Mouse (Mus musculus): ENCODE results near the gene Gzmf. TPM values are rescaled to one million over a fixed set of nuclear protein-coding genes. Genes with fewer than 3 reads are reported as not detected.
"Not testable (repeated sequence)": the region's sequence is repeated elsewhere in the genome, so short reads cannot be mapped to it uniquely, and the experiment has no call there.

Gene Gzmf
- polyA plus RNA-seq, 1 experiment from 2014 or later: not detected

DNA sequence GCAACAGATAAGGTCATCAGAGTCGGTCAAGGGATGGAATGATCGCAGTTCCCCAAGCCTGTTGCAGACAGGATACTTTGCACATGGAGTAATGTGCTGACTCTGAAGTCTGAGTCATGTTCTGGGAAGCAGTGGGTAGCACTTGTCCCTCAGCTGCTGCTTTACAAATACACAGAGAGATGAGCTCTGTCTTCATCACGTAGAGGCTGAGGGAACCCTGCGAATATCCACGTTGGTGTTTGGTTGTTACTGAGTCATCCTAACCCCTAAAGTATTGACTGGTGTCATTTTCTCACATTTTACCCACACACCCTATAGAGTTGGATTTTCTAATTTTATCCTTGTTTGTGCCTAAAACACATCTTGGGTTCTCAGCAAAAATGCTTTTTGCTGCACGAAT lies 43.2 kb downstream of the Gzmf start:
- no peaks in the 10 kb centered on the region for H3K9me3 ChIP-seq (replicated peaks)
- H3K4me3 ChIP-seq: no peak overlapping the region
- no peak overlapping the region for H3K9ac ChIP-seq
- no peak overlapping the region for H3K27ac ChIP-seq (ENCODE audit: poor library complexity, severe bottlenecking)
- WGBS: 61% methylated on average over 6 of the region's 6 CpGs
- H3K4me2 ChIP-seq: no peak overlapping the region
- 0 out of 2 replicates have a peak, but pooled peaks cover 3% of the 10 kb centered on the region for H3K27me3 ChIP-seq (replicated peaks)
- H3K4me1 ChIP-seq (replicated peaks): no peaks in the 10 kb centered on the region
- ATAC-seq (ENCODE audit: insufficient number of reproducible peaks, low FRiP score): no peak
- no peaks in the 10 kb centered on the region for H3K36me3 ChIP-seq

DNA sequence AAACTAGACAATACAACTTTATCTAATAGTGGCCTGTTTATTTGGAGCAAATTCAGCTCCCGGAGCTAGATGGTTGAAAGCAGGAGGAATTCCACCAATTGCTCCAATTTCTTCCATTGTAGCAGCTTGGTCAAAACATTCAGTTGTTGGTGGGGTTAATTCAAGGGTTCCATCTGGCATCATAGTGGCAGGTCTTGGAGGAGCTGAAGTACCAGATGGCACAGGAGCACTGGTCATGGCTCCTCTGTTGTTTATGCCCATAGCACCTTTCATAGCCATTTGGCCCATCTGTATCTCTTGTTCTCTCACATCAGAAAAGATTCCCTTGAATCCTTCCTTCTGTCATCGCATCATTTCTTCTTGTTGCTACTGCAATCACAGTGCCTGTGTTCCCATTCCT lies 49.1 kb downstream of the Gzmf start:
- Histone ChIP-seq H3K9ac (no peak overlapping the region), H3K4me2 (no peak overlapping the region), H3K4me3 (no peak overlapping the region), H3K4me1 (replicated peaks) (no peaks in the 10 kb centered on the region), H3K27me3 (replicated peaks) (no peaks in the 10 kb centered on the region), H3K36me3 (no peaks in the 10 kb centered on the region), H3K27ac (ENCODE audit: poor library complexity, severe bottlenecking) (no peak overlapping the region), H3K9me3 (replicated peaks) (no peaks in the 10 kb centered on the region)
- ATAC-seq (ENCODE audit: insufficient number of reproducible peaks, low FRiP score): no peak
- 74% methylated on average over 2 of the region's 2 CpGs for WGBS

DNA sequence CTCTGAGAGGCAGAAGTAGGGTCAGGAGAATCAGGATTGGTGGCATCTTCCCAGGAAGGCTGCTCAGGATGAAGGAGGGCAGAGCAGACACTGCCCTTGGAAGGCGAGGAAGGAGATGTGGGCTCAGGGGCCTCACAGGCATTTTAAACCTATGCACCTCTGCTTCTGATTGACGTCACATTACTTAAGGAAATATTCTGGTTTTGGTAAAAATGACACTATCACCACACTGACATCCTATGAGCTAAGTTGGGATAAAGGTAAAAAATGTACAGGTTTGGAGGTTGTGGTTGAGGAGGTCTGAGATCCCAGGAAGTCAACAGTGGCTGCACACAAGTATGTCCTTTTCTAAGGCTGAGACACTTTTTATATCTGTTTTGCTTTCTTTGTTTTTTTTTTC lies 51.7 kb downstream of the Gzmf start, which contains the start of gene Gzmg:
Gzmg (minus strand) TSS at position 101 of the 400 bp plus-strand sequence.
- not testable (repeated sequence) for H3K4me1 ChIP-seq (replicated peaks); H3K36me3 ChIP-seq; H3K9me3 ChIP-seq (replicated peaks); H3K4me3 ChIP-seq; H3K9ac ChIP-seq; H3K4me2 ChIP-seq; H3K27ac ChIP-seq (ENCODE audit: poor library complexity, severe bottlenecking); H3K27me3 ChIP-seq (replicated peaks); ATAC-seq (ENCODE audit: insufficient number of reproducible peaks, low FRiP score)
- WGBS: 78% methylated on average over 2 of the region's 2 CpGs

DNA sequence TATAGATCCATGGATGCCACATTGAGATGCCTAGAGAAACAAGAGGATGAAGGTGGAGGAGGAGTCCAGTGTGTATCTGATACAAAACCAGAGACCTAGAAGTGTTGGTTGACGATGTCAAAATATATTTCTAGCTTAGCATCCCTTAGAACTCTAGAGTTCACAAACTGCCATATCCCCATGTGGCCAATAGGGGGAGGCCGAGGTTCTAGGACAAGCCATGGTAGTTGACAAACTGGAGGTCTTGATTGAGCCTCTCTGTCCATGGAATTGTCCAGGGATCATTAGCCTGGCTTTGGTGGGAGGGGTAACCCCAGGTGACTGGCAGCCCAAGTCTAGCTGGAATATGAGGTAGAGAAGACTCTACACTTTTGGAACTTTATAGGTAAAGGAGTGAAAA lies 55.9 kb downstream of the Gzmf start:
- Histone ChIP-seq H3K9ac (no peak overlapping the region), H3K9me3 (replicated peaks) (no peaks in the 10 kb centered on the region), H3K4me2 (no peak overlapping the region), H3K4me3 (no peak overlapping the region), H3K4me1 (replicated peaks) (no peaks in the 10 kb centered on the region), H3K27me3 (replicated peaks) (no peaks in the 10 kb centered on the region), H3K36me3 (no peaks in the 10 kb centered on the region), H3K27ac (ENCODE audit: poor library complexity, severe bottlenecking) (no peak overlapping the region)
- no peak for ATAC-seq (ENCODE audit: insufficient number of reproducible peaks, low FRiP score)
- 67% methylated on average over 2 of the region's 2 CpGs for WGBS

Other genes starting within 250 kb of the Gzmf start
- not detected in 2 replicates for gene Mcpt1, start 193.4 kb downstream of the Gzmf start, polyA plus RNA-seq (2016; fragmentation: Nextera tagmentation; extraction: Ambion mirVana)
- not detected in 2 replicates for gene Mcpt9, start 180.9 kb downstream of the Gzmf start, polyA plus RNA-seq (2016; fragmentation: Nextera tagmentation; extraction: Ambion mirVana)
- gene Mcpt2, start 169.4 kb downstream of the Gzmf start, polyA plus RNA-seq (2016; fragmentation: Nextera tagmentation; extraction: Ambion mirVana): 0.18 TPM in 1 of 2 replicates, not detected in the other
- gene Mcpt4, start 149.1 kb downstream of the Gzmf start, polyA plus RNA-seq (2016; fragmentation: Nextera tagmentation; extraction: Ambion mirVana): 0.20 TPM in 1 of 2 replicates, not detected in the other
- gene Mcpt8, start 126.1 kb downstream of the Gzmf start, polyA plus RNA-seq (2016; fragmentation: Nextera tagmentation; extraction: Ambion mirVana): not detected in 2 replicates
- gene Ctsg, start 108.8 kb downstream of the Gzmf start, polyA plus RNA-seq (2016; fragmentation: Nextera tagmentation; extraction: Ambion mirVana): 0.34 TPM in 1 of 2 replicates, not detected in the other
- gene Gzme, start 90.8 kb downstream of the Gzmf start, polyA plus RNA-seq (2016; fragmentation: Nextera tagmentation; extraction: Ambion mirVana): not detected in 2 replicates
- not detected in 2 replicates for gene Gzmd, start 78.8 kb downstream of the Gzmf start, polyA plus RNA-seq (2016; fragmentation: Nextera tagmentation; extraction: Ambion mirVana)
- not detected in 2 replicates for gene Gzmg, start 51.8 kb downstream of the Gzmf start, polyA plus RNA-seq (2016; fragmentation: Nextera tagmentation; extraction: Ambion mirVana)
- gene Gzmn, start 36.8 kb downstream of the Gzmf start, polyA plus RNA-seq (2016; fragmentation: Nextera tagmentation; extraction: Ambion mirVana): not detected in 2 replicates
- gene Gzmc, start 23.2 kb upstream of the Gzmf start, polyA plus RNA-seq (2016; fragmentation: Nextera tagmentation; extraction: Ambion mirVana): not detected in 2 replicates
- not detected in 2 replicates for gene Gzmb, start 50.8 kb upstream of the Gzmf start, polyA plus RNA-seq (2016; fragmentation: Nextera tagmentation; extraction: Ambion mirVana)
- gene Atp12a, start 153.7 kb upstream of the Gzmf start, polyA plus RNA-seq (2016; fragmentation: Nextera tagmentation; extraction: Ambion mirVana): not detected in 2 replicates
- 3.9 and 5.5 TPM in 2 replicates for gene Rnf17, start 191.2 kb upstream of the Gzmf start, polyA plus RNA-seq (2016; fragmentation: Nextera tagmentation; extraction: Ambion mirVana)

All from heart, embryonic 12.5 days (tissue).